Mouse (Mus musculus) left cerebral cortex, adult 2 months (tissue): ENCODE data around the gene Rtkn2. TPM values are rescaled to one million over a fixed set of nuclear protein-coding genes. Genes with fewer than 3 reads are reported as not detected.

ENCODE experiments used
- DNase-seq, 2 experiments: peaks; one replicate each; pipeline ENCODE4 v3.0.0; 2021 to 2022; ENCODE audit warnings: low spot score in 2 of 2, mixed read lengths in 1 of 2; ENCODE audit errors: extremely low spot score in 1 of 2
- H3K27ac ChIP-seq: fragments of 200-600 bp; 2 replicates; pipeline ENCODE4 v1.8.1; 2022
- H3K4me3 ChIP-seq: fragments of 200-600 bp; 2 replicates; pipeline ENCODE4 v1.8.1; 2022
- CTCF ChIP-seq: fragments of 200-600 bp; IDR thresholded peaks from 2 replicates; pipeline ENCODE4 v1.8.1; 2022; ENCODE audit warnings: antibody characterized with exemption, mild to moderate bottlenecking, moderate library complexity
- intact Hi-C: fragments of 180-260 bp; cut with DNase I; formaldehyde crosslinking; loops from one replicate; pipeline ENCODE4 v1.15.1; 2025
- total RNA-seq, 2 experiments: library from RNA; stranded (reverse); gene quantifications; 2 replicates each; pipeline ENCODE4 v1.2.3; 2021

Gene Rtkn2
- total RNA-seq, 2 experiments from 2014 or later: 4.0 to 5.3 TPM

- DNase-seq: no peak
- H3K4me3 ChIP-seq: no peak overlapping the region
- TF ChIP-seq CTCF: no peak
- H3K27ac ChIP-seq: no peak overlapping the region
- intact Hi-C loops: no loop called here
Observed at GRCm38 (mm10) chr10:68066173-68066572, 86.8 kb downstream of the Rtkn2 start.

GRCm38 (mm10) chr10:68067961-68068360 lies 88.6 kb downstream of the Rtkn2 start:
- intact Hi-C loops: no loop called here
- Histone ChIP-seq H3K27ac (no peak overlapping the region), H3K4me3 (no peak overlapping the region)
- DNase-seq: no peak
- no peak for TF ChIP-seq CTCF

DNA sequence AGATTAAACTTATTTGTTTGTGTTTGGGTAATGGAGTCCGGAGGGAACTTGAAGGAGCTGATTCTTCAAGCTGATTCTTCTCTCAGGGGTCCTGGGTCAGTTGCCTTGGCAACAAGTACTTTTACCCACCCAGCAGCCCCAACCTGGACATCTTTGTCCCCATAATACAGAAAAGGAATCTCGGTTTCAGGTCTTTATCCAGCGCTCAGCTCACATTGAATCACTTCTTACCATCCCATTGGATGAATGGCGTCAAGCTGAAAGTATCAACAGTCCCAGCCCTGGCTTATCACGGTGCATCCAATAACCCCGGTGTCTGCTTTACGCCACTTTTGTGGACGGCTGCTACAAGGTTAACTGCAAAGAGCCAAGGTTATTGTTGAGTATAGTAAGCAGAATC lies 89.1 kb downstream of the Rtkn2 start:
- no peak overlapping the region for H3K4me3 ChIP-seq
- intact Hi-C loops: no loop called here

GRCm38 (mm10) chr10:68071041-68071440 lies 91.7 kb downstream of the Rtkn2 start:
- intact Hi-C loops: no loop called here

More for the DNA sequence above, 89.1 kb downstream of the Rtkn2 start:
- no peak for DNase-seq
- H3K27ac ChIP-seq: no peak overlapping the region
- TF ChIP-seq CTCF: no peak

GRCm38 (mm10) chr10:68072626-68073025 lies 93.3 kb downstream of the Rtkn2 start:
- DNase-seq: no peak
- no peak overlapping the region for H3K4me3 ChIP-seq
- TF ChIP-seq CTCF: no peak
- intact Hi-C loops: no loop called here
- no peak overlapping the region for H3K27ac ChIP-seq

More at GRCm38 (mm10) chr10:68071041-68071440, 91.7 kb downstream of the Rtkn2 start:
- DNase-seq: no peak
- no peak overlapping the region for H3K4me3 ChIP-seq
- no peak overlapping the region for H3K27ac ChIP-seq
- no peak for TF ChIP-seq CTCF

DNA sequence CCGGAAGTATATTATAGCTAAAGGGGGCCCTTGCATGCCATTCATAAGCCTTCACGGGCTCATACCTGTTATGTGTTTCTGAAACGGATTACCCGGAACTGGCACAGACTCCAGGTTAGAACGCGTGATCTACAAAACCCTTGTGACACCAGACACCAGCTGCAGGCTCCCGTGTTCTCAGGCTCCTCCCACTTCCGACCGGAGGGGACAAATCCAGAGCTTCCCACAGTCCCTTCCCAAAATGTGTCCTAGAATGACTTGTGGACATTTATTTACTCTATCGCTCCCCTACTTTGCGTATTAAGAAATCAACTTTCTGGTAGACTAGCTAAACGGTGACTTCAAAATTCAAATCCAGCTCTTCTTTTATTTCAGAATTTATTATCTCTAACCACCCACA lies 94.9 kb downstream of the Rtkn2 start:
- H3K4me3 ChIP-seq: no peak overlapping the region
- DNase-seq: no peak
- no peak overlapping the region for H3K27ac ChIP-seq
- no peak for TF ChIP-seq CTCF
- intact Hi-C loops: no loop called here

DNA sequence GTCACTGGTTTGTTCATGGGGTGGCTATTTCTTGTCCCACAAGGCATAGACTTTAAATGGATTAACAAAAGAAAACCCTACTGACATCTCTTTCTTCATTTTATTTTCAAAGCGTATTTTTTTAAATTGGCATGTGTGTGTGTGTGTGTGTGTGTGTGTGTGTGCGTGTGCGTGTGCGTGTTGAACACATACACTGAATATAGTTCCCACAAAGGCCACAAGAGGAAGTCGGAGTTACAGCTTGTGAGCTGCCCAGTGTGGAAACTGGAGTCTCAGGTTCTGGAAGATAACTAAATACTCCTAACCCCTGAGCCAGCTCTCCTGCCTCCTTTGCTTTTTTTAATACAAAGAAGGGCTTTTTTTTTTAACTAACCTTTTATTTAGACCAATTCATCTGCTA lies 95.8 kb downstream of the Rtkn2 start:
- intact Hi-C loops: no loop called here
- Histone ChIP-seq H3K27ac (no peak overlapping the region), H3K4me3 (no peak overlapping the region)
- TF ChIP-seq CTCF: no peak
- no peak for DNase-seq

GRCm38 (mm10) chr10:68078708-68079107 lies 99.3 kb downstream of the Rtkn2 start:
- intact Hi-C loops: no loop called here
- DNase-seq: no peak
- Histone ChIP-seq H3K27ac (no peak overlapping the region), H3K4me3 (no peak overlapping the region)
- no peak for TF ChIP-seq CTCF

DNA sequence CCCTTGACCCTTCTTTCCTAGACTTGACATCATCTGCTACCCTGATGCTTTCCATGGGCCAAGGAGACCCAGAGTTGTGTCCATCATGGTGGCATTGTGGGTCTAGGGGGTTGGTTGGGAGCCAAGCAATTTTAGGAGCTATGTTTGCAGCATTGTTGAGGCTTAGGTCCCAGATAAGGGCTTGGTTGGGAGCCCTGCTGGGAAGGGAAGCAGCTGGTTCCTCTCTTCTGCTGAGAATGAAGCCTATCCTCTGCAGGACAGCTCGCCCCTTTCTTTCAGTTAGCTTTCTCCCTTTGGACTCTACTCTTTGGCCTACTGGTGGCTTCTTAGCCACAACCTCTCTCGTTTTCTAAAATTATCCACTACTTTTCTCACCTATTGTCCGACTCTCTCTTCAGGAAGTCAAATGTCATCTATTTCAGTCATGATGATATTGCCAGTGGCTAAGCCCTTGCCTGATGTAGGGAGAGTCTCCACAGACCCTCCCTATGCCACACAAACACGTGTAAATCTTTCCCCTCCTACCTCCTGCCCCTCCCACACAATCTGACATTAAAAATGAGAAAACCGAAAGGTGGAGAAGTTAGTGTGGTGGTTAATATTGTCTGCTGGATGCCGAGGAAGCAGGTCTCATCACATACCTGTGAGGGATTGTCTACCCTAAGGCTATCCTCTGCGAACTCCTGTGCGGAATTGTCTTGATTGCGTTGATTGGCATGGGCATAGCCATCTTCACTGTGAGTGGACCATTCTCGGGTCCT lies 100.7 kb downstream of the Rtkn2 start:
- TF ChIP-seq CTCF: no peak
- H3K4me3 ChIP-seq: no peak overlapping the region
- DNase-seq: no peak
- intact Hi-C loops: no loop called here
- no peak overlapping the region for H3K27ac ChIP-seq

DNA sequence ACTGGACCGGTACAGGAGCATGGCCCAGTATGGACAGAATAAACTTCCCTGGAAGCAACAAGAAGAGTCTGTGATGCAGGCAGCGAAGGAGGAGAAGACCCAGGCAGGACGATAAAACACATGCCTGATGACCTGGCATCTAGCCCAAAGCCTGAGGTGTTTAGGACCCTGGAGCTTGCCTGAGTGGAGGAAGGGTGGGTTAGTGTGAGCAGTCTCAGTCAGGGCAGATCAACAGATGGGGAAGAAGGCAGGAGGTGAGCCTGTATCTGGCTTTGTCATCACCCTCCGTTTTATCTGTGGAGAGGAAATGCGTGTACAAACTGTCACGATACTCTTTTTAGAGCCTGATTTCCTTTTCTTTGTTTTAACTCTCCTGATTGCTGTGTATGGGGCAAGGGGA lies 102.3 kb downstream of the Rtkn2 start:
- no peak for TF ChIP-seq CTCF
- Histone ChIP-seq H3K4me3 (no peak overlapping the region), H3K27ac (no peak overlapping the region)
- no peak for DNase-seq
- intact Hi-C loops: no loop called here

- intact Hi-C loops: no loop called here
- TF ChIP-seq CTCF: no peak
- Histone ChIP-seq H3K27ac (no peak overlapping the region), H3K4me3 (no peak overlapping the region)
- DNase-seq: no peak
Observed at GRCm38 (mm10) chr10:68085574-68085973, 106.2 kb downstream of the Rtkn2 start.

GRCm38 (mm10) chr10:68086973-68087372 lies 107.6 kb downstream of the Rtkn2 start:
- Histone ChIP-seq H3K27ac (no peak overlapping the region), H3K4me3 (no peak overlapping the region)
- TF ChIP-seq CTCF: no peak
- no peak for DNase-seq
- intact Hi-C loops: no loop called here

- Histone ChIP-seq H3K27ac (no peak overlapping the region), H3K4me3 (no peak overlapping the region)
- intact Hi-C loops: no loop called here
- no peak; the same call in none of the 2 replicates for TF ChIP-seq CTCF
- no peak for DNase-seq
Observed at GRCm38 (mm10) chr10:68087722-68088121, 108.4 kb downstream of the Rtkn2 start.
